Mouse (Mus musculus) layer of hippocampus, adult 9-11 months (tissue): Measurements from ENCODE around the gene Myom3.

Source experiments
- DNase-seq: peaks from one replicate; pipeline ENCODE4 v3.0.0; 2022

The Myom3 gene

DNA sequence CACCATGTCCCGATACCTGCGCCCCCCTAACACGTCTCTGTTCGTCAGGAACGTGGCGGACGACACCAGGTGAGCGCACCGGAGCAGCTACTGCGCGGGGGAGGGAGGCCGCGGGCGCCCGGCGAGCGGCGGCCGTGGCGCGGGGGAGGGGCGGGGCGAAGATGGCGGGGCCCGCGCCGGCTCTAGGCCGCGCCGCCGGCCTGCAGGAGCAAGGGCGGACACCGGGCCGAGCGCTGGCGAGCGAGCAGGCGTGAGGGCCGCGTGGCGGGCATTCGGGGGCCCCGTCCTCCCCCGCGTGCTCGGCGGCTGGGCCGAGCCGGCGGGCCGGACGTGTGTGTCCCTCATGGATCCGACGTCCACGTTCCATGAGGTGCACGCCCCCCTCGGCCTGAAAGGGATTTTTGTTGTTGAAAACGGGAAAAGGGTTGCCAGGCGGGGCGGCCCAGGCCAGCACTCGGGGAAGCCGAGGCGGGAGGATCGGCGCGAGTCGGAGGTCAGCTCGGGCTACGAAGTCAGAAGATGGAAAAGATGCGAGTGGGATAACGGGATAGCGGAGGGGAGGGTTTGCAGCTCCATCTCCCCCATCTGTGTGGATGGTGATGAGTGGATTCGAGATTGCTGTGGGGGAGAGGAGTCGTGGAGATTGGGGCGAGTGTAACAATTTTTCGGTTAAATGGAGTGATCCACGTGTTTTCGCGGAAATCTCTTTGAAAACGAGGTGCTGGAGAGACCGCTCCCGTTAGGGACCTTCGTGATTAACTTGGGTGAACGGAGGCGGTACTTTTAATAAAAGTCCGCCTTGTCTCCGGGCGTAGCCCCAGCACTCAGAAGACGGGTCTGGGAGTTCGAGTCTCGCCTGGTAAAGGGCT lies 96.9 kb downstream of the Myom3 start:
- DNase-seq: peak; percentile 58

DNA sequence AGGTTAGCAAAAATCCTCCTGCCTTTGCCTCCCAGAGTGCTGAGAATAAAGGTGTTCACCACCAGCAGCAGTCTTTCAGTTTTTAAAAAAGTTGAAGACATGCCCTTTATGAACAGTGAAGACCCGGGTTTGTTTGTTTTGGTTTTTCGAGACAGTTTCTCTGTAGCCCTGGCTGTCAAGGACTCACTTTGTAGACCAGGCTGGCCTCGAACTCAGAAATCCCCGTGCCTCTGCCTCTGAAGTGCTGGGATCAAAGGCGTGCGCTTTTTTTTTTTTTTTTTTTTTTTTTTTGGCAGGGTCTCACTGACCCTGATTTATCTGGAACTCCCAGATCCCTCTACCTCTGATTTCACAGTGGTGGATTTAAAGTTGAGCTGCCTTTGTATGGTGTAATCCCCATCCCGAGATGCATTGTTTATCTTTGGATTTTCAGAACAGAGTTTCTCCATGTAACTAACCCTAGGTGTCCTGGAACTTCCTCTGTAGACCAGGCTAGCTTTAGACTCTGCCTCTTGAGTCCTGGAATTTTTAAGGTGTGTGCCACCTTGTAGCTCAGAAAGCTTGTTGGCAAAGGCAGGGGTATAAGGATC lies 98.2 kb downstream of the Myom3 start:
- no peak for DNase-seq
